Mouse (Mus musculus) c-Kit-positive CD71-positive TER-119-positive erythroid progenitor cells, embryonic 14.5 days (primary cell): ENCODE measurements at regions not wholly inside any gene's neighbourhood (a gene's known extent, or its start where the extent isn't known, plus 50 kb on each side); places are given as distances from the start of the nearest gene placed in this dataset.

Experiments
- DNase-seq: peaks from one replicate; pipeline ENCODE4 v3.0.0-alpha.2; 2013; ENCODE audit warnings: low spot score

GRCm38 (mm10) chr12:71429561-71430200 is 120.0 kb downstream of the Dact1 start:
- DNase-seq: no peak

GRCm38 (mm10) chr12:71430331-71430730 is 120.6 kb downstream of the Dact1 start:
- no peak for DNase-seq

GRCm38 (mm10) chr12:71431116-71431515 is 121.4 kb downstream of the Dact1 start:
- no peak for DNase-seq

- DNase-seq: no peak
These were observed 124.0 kb downstream of the Dact1 start for GRCm38 (mm10) chr12:71433549-71434200.

- no peak for DNase-seq
These were observed 128.6 kb downstream of the Dact1 start for GRCm38 (mm10) chr12:71438254-71438653.

- DNase-seq: no peak
These were observed 131.2 kb downstream of the Dact1 start for GRCm38 (mm10) chr12:71440863-71441262.

GRCm38 (mm10) chr12:71441272-71441671 is 131.6 kb downstream of the Dact1 start:
- no peak for DNase-seq

- no peak for DNase-seq
These were observed 136.7 kb downstream of the Dact1 start for GRCm38 (mm10) chr12:71446177-71446891.

GRCm38 (mm10) chr12:71446892-71447268 is 137.2 kb downstream of the Dact1 start:
- no peak for DNase-seq

- no peak for DNase-seq
These were observed 139.3 kb downstream of the Dact1 start for GRCm38 (mm10) chr12:71449032-71449431.

GRCm38 (mm10) chr12:71450128-71450527 is 140.4 kb downstream of the Dact1 start:
- no peak for DNase-seq

GRCm38 (mm10) chr12:71450680-71451463 is 141.2 kb downstream of the Dact1 start:
- DNase-seq: no peak

- DNase-seq: no peak
These were observed 147.2 kb downstream of the Dact1 start for GRCm38 (mm10) chr12:71456900-71457299.

GRCm38 (mm10) chr12:71458559-71459176 is 149.0 kb downstream of the Dact1 start:
- no peak for DNase-seq

GRCm38 (mm10) chr12:71460643-71461042 is 151.0 kb downstream of the Dact1 start:
- no peak for DNase-seq

- no peak for DNase-seq
These were observed 158.1 kb downstream of the Dact1 start for GRCm38 (mm10) chr12:71467820-71468219.

- no peak for DNase-seq
These were observed 158.6 kb downstream of the Dact1 start for GRCm38 (mm10) chr12:71468324-71468723.

- no peak for DNase-seq
These were observed 161.5 kb downstream of the Dact1 start for GRCm38 (mm10) chr12:71470983-71471715.

GRCm38 (mm10) chr12:71471720-71472119 is 162.0 kb downstream of the Dact1 start:
- no peak for DNase-seq

- DNase-seq: no peak
These were observed 166.6 kb downstream of the Dact1 start for GRCm38 (mm10) chr12:71476238-71476637.

GRCm38 (mm10) chr12:71477691-71478090 is 168.0 kb downstream of the Dact1 start:
- no peak for DNase-seq
